Mouse (Mus musculus) mesoderm, embryonic 11.5 days (tissue): Measurements from ENCODE around the gene Zscan22.
"Not testable (repeated sequence)": the region's sequence is repeated elsewhere in the genome, so short reads cannot be mapped to it uniquely, and the experiment has no call there.

ENCODE experiments used
- DNase-seq: peaks from one replicate; pipeline ENCODE4 v3.0.0-alpha.2; 2012; ENCODE audit warnings: low read depth, low spot score

Gene Zscan22

GRCm38 (mm10) chr7:12897655-12898410, at the start of gene Zscan22:
TSS of gene Zscan22 (plus strand) at chr7:12897815.
- DNase-seq: peak; percentile 95

- peak; percentile 18 for DNase-seq
Measured at GRCm38 (mm10) chr7:12874301-12874700, 23.3 kb upstream of the Zscan22 start.

GRCm38 (mm10) chr7:12880036-12880435, 17.6 kb upstream of the Zscan22 start:
- no peak for DNase-seq

- not testable (repeated sequence) for DNase-seq
Measured at GRCm38 (mm10) chr7:12880497-12880896, 17.1 kb upstream of the Zscan22 start.

- peak; percentile 96 for DNase-seq
Measured at GRCm38 (mm10) chr7:12880911-12881660, 16.5 kb upstream of the Zscan22 start, which contains the start of gene Zfp128. TSS of gene Zfp128 (plus strand) at chr7:12881177.

- no peak for DNase-seq
Measured at GRCm38 (mm10) chr7:12886563-12887266, 10.9 kb upstream of the Zscan22 start.

- DNase-seq: no peak
Measured at GRCm38 (mm10) chr7:12887585-12887984, 10.0 kb upstream of the Zscan22 start.

GRCm38 (mm10) chr7:12890928-12891327, 6.7 kb upstream of the Zscan22 start:
- no peak for DNase-seq

- no peak for DNase-seq
Measured at GRCm38 (mm10) chr7:12891334-12891733, 6.3 kb upstream of the Zscan22 start.

- no peak for DNase-seq
Measured at GRCm38 (mm10) chr7:12901517-12901916, 3.9 kb downstream of the Zscan22 start.

- no peak for DNase-seq
Measured at GRCm38 (mm10) chr7:12903623-12904022, 6.0 kb downstream of the Zscan22 start.

- DNase-seq: no peak
Measured at GRCm38 (mm10) chr7:12905146-12905545, 7.5 kb downstream of the Zscan22 start.

GRCm38 (mm10) chr7:12909498-12909962, 11.9 kb downstream of the Zscan22 start:
- peak; percentile 73 for DNase-seq

GRCm38 (mm10) chr7:12910181-12910668, 12.6 kb downstream of the Zscan22 start:
- DNase-seq: peak; percentile 66

- no peak for DNase-seq
Measured at GRCm38 (mm10) chr7:12913556-12913955, 15.9 kb downstream of the Zscan22 start.

GRCm38 (mm10) chr7:12920495-12920894, 22.9 kb downstream of the Zscan22 start:
- not testable (repeated sequence) for DNase-seq

- no peak for DNase-seq
Measured at GRCm38 (mm10) chr7:12921318-12921704, 23.7 kb downstream of the Zscan22 start.

GRCm38 (mm10) chr7:12921705-12922465, 24.3 kb downstream of the Zscan22 start, which contains the start of gene Rps5:
TSS of gene Rps5 (plus strand) at chr7:12922290.
- DNase-seq: peak; percentile 100

GRCm38 (mm10) chr7:12922729-12923128, 25.1 kb downstream of the Zscan22 start:
- DNase-seq: no peak

- no peak for DNase-seq
Measured at GRCm38 (mm10) chr7:12926316-12926715, 28.7 kb downstream of the Zscan22 start.

- DNase-seq: no peak
Measured at GRCm38 (mm10) chr7:12927191-12927680, 29.6 kb downstream of the Zscan22 start, which contains the start of gene Rnf225. TSS of gene Rnf225 (plus strand) at chr7:12927416.
